In the genomic region with DNA sequence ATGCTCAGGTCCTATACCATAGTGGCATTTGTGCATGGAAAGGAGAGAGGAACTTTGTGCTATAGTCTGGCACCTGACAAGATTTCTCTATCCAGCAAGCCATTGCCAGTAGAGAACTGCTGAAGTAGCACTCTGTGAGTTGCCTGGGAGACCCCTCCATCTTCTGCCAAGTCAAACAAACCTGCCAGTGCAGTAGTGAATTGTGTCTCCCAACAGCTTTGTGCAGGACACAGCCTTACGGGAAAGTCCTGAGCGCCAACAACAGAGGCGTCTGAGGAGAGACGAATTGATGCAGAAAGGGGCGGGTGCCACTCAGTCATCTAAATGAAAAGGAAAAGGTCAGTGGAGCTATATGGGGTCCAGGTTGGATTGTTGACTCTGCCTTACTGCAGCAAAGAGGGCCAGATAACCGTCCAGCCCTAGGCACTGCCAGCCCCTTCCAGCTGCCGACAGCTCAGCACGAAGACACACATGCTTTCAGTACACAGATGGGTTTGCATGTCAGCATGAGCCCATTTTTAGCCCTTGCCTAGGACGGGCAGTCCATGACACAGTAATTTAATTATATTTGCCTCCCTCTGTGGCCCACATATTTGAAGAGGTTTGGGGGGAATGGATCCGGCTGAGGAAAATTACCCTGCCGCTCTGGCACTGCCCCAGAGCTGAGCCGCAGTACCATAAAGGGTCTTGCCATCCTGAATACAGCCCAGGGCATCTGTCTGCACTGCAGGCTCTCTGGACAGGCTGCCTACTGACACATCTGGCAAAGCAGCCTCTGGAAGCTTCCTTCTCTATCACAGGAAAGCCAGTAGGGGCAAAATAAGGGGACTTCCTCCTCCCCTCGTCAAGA, we compare ENCODE assay signal across 14 mouse cellular contexts. TPM values are rescaled to one million over a fixed set of nuclear protein-coding genes. Genes with fewer than 3 reads are reported as not detected.
A peak's percentile ranks its signal among the peaks of the same experiment; 100 is the strongest.
DNase-seq lines count a peak whose midpoint lies in the region; ATAC-seq and TF ChIP-seq lines count a peak whose summit lies in the region.
"Had no signal": no experiment of that assay in that cellular context is flagged by ENCODE, and none has a peak within 500 bp of the region (broad histone marks: within the 10 kb centered on the region; RNA-seq: fewer than 3 reads in every experiment).

No protein-coding gene starts in this region.

- no peak for DNase-seq in forebrain, postnatal 0 days
- DNase-seq in forebrain, embryonic 10.5 days (ENCODE audit: extremely low spot score, low spot score) = no peak
- DNase-seq in lung, postnatal 0 days (ENCODE audit: low spot score) = peak; percentile 14
- no peak for DNase-seq in lung, postnatal 4 days
- DNase-seq in hindbrain, embryonic 14.5 days (ENCODE audit: low spot score) = no peak
- DNase-seq in kidney, adult 9 months = no peak
- DNase-seq: cerebellum, postnatal 14 days; gastrocnemius, postnatal 14 days; thymus, postnatal 4 days had no signal

- peaks cover 39% of the 10 kb centered on the region for H3K36me3 ChIP-seq in forebrain, postnatal 0 days (ENCODE audit: insufficient read depth)
- peaks cover 27% of the 10 kb centered on the region for H3K36me3 ChIP-seq in forebrain, embryonic 10.5 days (replicated peaks)
- H3K36me3 ChIP-seq in lung, postnatal 0 days (ENCODE audit: insufficient read depth, low read length) = no peaks in the 10 kb centered on the region
- H3K36me3 ChIP-seq in hindbrain, embryonic 14.5 days (replicated peaks; ENCODE audit: control insufficient read depth, insufficient read depth) = peaks cover 70% of the 10 kb centered on the region
- H3K36me3 ChIP-seq in neural tube, embryonic 13.5 days = peaks cover 54% of the 10 kb centered on the region
- H3K36me3 ChIP-seq: heart, embryonic 13.5 days had no signal

- TF ChIP-seq CTCF in forebrain, postnatal 0 days (IDR thresholded peaks at IDR 0.05; ENCODE audit: low read depth) = no peak
- no peak for TF ChIP-seq CTCF in lung, postnatal 0 days (IDR thresholded peaks at IDR 0.05)

- peak; percentile 58 for ATAC-seq in forebrain, postnatal 0 days
- ATAC-seq in lung, postnatal 0 days = no peak
- ATAC-seq in hindbrain, embryonic 14.5 days (ENCODE audit: low FRiP score) = peak; percentile 79
- peak; percentile 81 for ATAC-seq in neural tube, embryonic 13.5 days (ENCODE audit: low read depth)

- no peak overlapping the region for H3K27ac ChIP-seq in forebrain, postnatal 0 days (ENCODE audit: low read depth, low read length)
- no peak overlapping the region for H3K27ac ChIP-seq in forebrain, embryonic 10.5 days
- H3K27ac ChIP-seq in lung, postnatal 0 days (ENCODE audit: low read length) = no peak overlapping the region
- peak overlapping the region; percentile 45; the same call in 1 of the 2 replicates for H3K27ac ChIP-seq in hindbrain, embryonic 14.5 days
- peak overlapping the region; percentile 72 for H3K27ac ChIP-seq in neural tube, embryonic 13.5 days (replicated peaks)
- H3K27ac ChIP-seq: heart, embryonic 13.5 days; kidney, postnatal 0 days; limb, embryonic 12.5 days; stomach, postnatal 0 days had no signal

- no peak overlapping the region for H3K4me3 ChIP-seq in forebrain, postnatal 0 days (ENCODE audit: low read depth, low read length)
- no peak overlapping the region for H3K4me3 ChIP-seq in forebrain, embryonic 10.5 days
- no peak overlapping the region for H3K4me3 ChIP-seq in lung, postnatal 0 days (ENCODE audit: low read depth, low read length)
- H3K4me3 ChIP-seq in hindbrain, embryonic 14.5 days (replicated peaks; ENCODE audit: low read length) = no peak overlapping the region
- H3K4me3 ChIP-seq in neural tube, embryonic 13.5 days = no peak overlapping the region
- H3K4me3 ChIP-seq: heart, embryonic 13.5 days; limb, embryonic 12.5 days had no signal

- TF ChIP-seq EP300 in lung, postnatal 0 days (IDR thresholded peaks at IDR 0.05) = no peak

- H3K9ac ChIP-seq in forebrain, postnatal 0 days = no peak overlapping the region
- H3K9ac ChIP-seq in lung, postnatal 0 days (replicated peaks; ENCODE audit: low read depth) = no peak overlapping the region
- no peak overlapping the region for H3K9ac ChIP-seq in hindbrain, embryonic 14.5 days
- H3K9ac ChIP-seq in neural tube, embryonic 13.5 days = 0 out of 2 replicates have a peak overlapping the region, but pooled peaks have one; percentile 31
- H3K9ac ChIP-seq: heart, embryonic 13.5 days; limb, embryonic 12.5 days had no signal

- 49% methylated on average over 13 of the region's 13 CpGs for WGBS in forebrain, postnatal 0 days
- WGBS in forebrain, embryonic 10.5 days = 86% methylated on average over 13 of the region's 13 CpGs
- 68% methylated on average over 13 of the region's 13 CpGs for WGBS in lung, postnatal 0 days
- 41% methylated on average over 13 of the region's 13 CpGs for WGBS in hindbrain, embryonic 14.5 days
- 35% methylated on average over 13 of the region's 13 CpGs for WGBS in neural tube, embryonic 13.5 days

- no peaks in the 10 kb centered on the region for H3K9me3 ChIP-seq in forebrain, postnatal 0 days (ENCODE audit: low read length)
- no peaks in the 10 kb centered on the region for H3K9me3 ChIP-seq in forebrain, embryonic 10.5 days
- H3K9me3 ChIP-seq in lung, postnatal 0 days (ENCODE audit: low read length) = no peaks in the 10 kb centered on the region
- no peaks in the 10 kb centered on the region for H3K9me3 ChIP-seq in hindbrain, embryonic 14.5 days (ENCODE audit: control insufficient read depth, low read length)
- no peaks in the 10 kb centered on the region for H3K9me3 ChIP-seq in neural tube, embryonic 13.5 days
- H3K9me3 ChIP-seq: heart, embryonic 13.5 days; limb, embryonic 12.5 days had no signal

- no peaks in the 10 kb centered on the region for H3K27me3 ChIP-seq in forebrain, postnatal 0 days (ENCODE audit: insufficient read depth, low read length)
- no peaks in the 10 kb centered on the region for H3K27me3 ChIP-seq in forebrain, embryonic 10.5 days (ENCODE audit: poor library complexity, severe bottlenecking)
- no peaks in the 10 kb centered on the region for H3K27me3 ChIP-seq in lung, postnatal 0 days (replicated peaks; ENCODE audit: insufficient read depth, low read length)
- H3K27me3 ChIP-seq in hindbrain, embryonic 14.5 days (ENCODE audit: control insufficient read depth, insufficient read depth, low read length) = no peaks in the 10 kb centered on the region
- no peaks in the 10 kb centered on the region for H3K27me3 ChIP-seq in neural tube, embryonic 13.5 days
- H3K27me3 ChIP-seq: heart, embryonic 13.5 days; limb, embryonic 12.5 days had no signal

- 0 out of 2 replicates have a peak, but pooled peaks cover 6% of the 10 kb centered on the region for H3K4me1 ChIP-seq in forebrain, postnatal 0 days (ENCODE audit: insufficient read depth)
- peaks cover 9% of the 10 kb centered on the region for H3K4me1 ChIP-seq in forebrain, embryonic 10.5 days
- H3K4me1 ChIP-seq in lung, postnatal 0 days (ENCODE audit: insufficient read depth, low read depth, low read length) = no peaks in the 10 kb centered on the region
- H3K4me1 ChIP-seq in hindbrain, embryonic 14.5 days (replicated peaks; ENCODE audit: control insufficient read depth, insufficient read depth, low read length) = peaks cover 31% of the 10 kb centered on the region
- H3K4me1 ChIP-seq in neural tube, embryonic 13.5 days (replicated peaks) = peaks cover 65% of the 10 kb centered on the region
- H3K4me1 ChIP-seq: limb, embryonic 12.5 days had no signal

- no peak overlapping the region for H3K4me2 ChIP-seq in forebrain, postnatal 0 days (ENCODE audit: low read depth)
- H3K4me2 ChIP-seq in lung, postnatal 0 days (replicated peaks; ENCODE audit: low read depth, low read length) = no peak overlapping the region
- H3K4me2 ChIP-seq in hindbrain, embryonic 14.5 days (replicated peaks) = 0 out of 2 replicates have a peak overlapping the region, but pooled peaks have one; percentile 3
- no peak overlapping the region for H3K4me2 ChIP-seq in neural tube, embryonic 13.5 days
- H3K4me2 ChIP-seq: heart, embryonic 13.5 days; limb, embryonic 12.5 days had no signal

RNA-seq across cellular contexts. Expression of a gene that starts 11.8 kb away (rescaled TPM):
- total RNA-seq in forebrain, postnatal 0 days (2014; rRNA removed) = 32.9 and 37.1 TPM in 2 replicates
- 4.0 and 5.4 TPM in 2 replicates for polyA plus RNA-seq in forebrain, postnatal 0 days (2015; fragmentation: Nextera tagmentation; extraction: Ambion mirVana)
- polyA plus RNA-seq in forebrain, embryonic 10.5 days (2016; fragmentation: Nextera tagmentation; extraction: Ambion mirVana) = 1.8 and 2.0 TPM in 2 replicates
- 0.35 TPM in 2 replicates for polyA plus RNA-seq in lung, postnatal 0 days (2015; fragmentation: Nextera tagmentation; extraction: Ambion mirVana)
- polyA plus RNA-seq in hindbrain, embryonic 14.5 days (2014; fragmentation: Nextera tagmentation; extraction: Ambion mirVana) = 9.6 and 10.4 TPM in 2 replicates
- 5.9 and 6.0 TPM in 2 replicates for polyA plus RNA-seq in neural tube, embryonic 13.5 days (2015; fragmentation: Nextera tagmentation; extraction: Ambion mirVana)

Comparison
In these comparisons a context has a peak if more than half of its experiments do, and no peak if none do; other contexts are left out.
1. H3K27ac ChIP-seq: peak in hindbrain, embryonic 14.5 days (single experiment) and neural tube, embryonic 13.5 days (single experiment); none in forebrain, postnatal 0 days (single experiment), forebrain, embryonic 10.5 days (single experiment) and lung, postnatal 0 days (single experiment).